Comparison of ENCODE assay signal across 25 mouse cellular contexts in the genomic region with DNA sequence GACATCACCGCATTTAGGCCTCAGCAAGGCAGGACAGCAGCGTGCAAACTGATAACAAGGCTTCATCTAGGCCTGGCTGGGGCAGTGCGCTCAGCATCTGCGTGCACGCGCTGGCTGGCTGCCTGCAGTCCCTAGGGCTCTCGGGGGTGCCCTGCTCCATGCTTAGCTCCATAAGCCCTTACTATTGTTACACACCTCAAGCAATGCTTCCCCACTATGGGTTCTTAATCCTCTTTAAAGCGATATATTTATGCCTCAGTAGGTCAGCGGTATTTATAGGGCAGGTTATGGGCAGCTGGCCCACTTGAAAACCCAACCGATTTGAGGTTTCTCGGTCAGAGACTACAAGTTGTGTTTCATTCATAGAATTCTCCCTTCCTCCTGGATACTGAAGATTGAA. TPM values are rescaled to one million over a fixed set of nuclear protein-coding genes. Genes with fewer than 3 reads are reported as not detected.
"Had no signal": no experiment of that assay in that cellular context is flagged by ENCODE, and none has a peak within 500 bp of the region (broad histone marks: within the 10 kb centered on the region; RNA-seq: fewer than 3 reads in every experiment).

No protein-coding gene starts in this region.

- H3K27ac ChIP-seq: kidney, embryonic 15.5 days; limb, embryonic 12.5 days; limb, embryonic 15.5 days; liver, embryonic 14.5 days; macrophage; midbrain, embryonic 12.5 days; stomach, embryonic 15.5 days had no signal

- ATAC-seq: intestine, postnatal 0 days; liver, postnatal 0 days; lung, postnatal 0 days had no signal

- H3K4me2 ChIP-seq: kidney, embryonic 15.5 days; limb, embryonic 12.5 days; limb, embryonic 15.5 days; liver, embryonic 11.5 days; lung, embryonic 14.5 days; midbrain, embryonic 12.5 days; stomach, embryonic 15.5 days had no signal

- H3K27me3 ChIP-seq: kidney, embryonic 15.5 days; limb, embryonic 12.5 days; limb, embryonic 15.5 days; stomach, embryonic 15.5 days had no signal

- H3K9ac ChIP-seq: kidney, embryonic 15.5 days; limb, embryonic 12.5 days; limb, embryonic 15.5 days; liver, embryonic 14.5 days; liver, postnatal 0 days; lung, embryonic 14.5 days; midbrain, embryonic 12.5 days; stomach, embryonic 15.5 days had no signal

- H3K4me1 ChIP-seq: limb, embryonic 12.5 days; limb, embryonic 15.5 days; stomach, embryonic 15.5 days had no signal

- H3K4me3 ChIP-seq: kidney, embryonic 15.5 days; limb, embryonic 12.5 days; limb, embryonic 15.5 days; midbrain, embryonic 12.5 days; stomach, embryonic 15.5 days had no signal

- DNase-seq: kidney, adult 2 months; kidney, postnatal 10 days; kidney, postnatal 4 days; left cerebral cortex, postnatal 4 days; liver, postnatal 0 days; lung, embryonic 14.5 days; right cerebral cortex, postnatal 4 days; thymus, postnatal 25 days had no signal

- H3K9me3 ChIP-seq: kidney, embryonic 15.5 days; limb, embryonic 15.5 days; midbrain, embryonic 12.5 days; stomach, embryonic 15.5 days had no signal

RNA-seq across cellular contexts. Expression of gene AI661453, which starts 54.5 kb away (rescaled TPM):
- total RNA-seq: monocyte, adult 5-6 weeks had no signal
- polyA plus RNA-seq: neural tube, embryonic 14.5 days had no signal

RNA-seq across cellular contexts. Expression of gene 1700001C19Rik, which starts 55.3 kb away (rescaled TPM):
- total RNA-seq: layer of hippocampus, adult 18-20 months; layer of hippocampus, postnatal 14 days; left cerebral cortex, adult 8-10 months; left cerebral cortex, postnatal 14 days; left cerebral cortex, postnatal 4 days; megakaryocyte, adult 5-6 weeks; monocyte, adult 5-6 weeks had no signal
- polyA plus RNA-seq: macrophage had no signal
